Mouse (Mus musculus) embryonic fibroblast, embryonic 13.5 days (primary cell): ENCODE measurements around the gene Pacrg.

Experiments used
- CTCF ChIP-seq: IDR thresholded peaks from 2 replicates; pipeline ENCODE4 v1.5.1; 2011; ENCODE audit warnings: mild to moderate bottlenecking, control low read depth, low read length, moderate library complexity, borderline replicate concordance; ENCODE audit not compliant: insufficient read depth
- POLR2A ChIP-seq: IDR thresholded peaks from 2 replicates; pipeline ENCODE4 v1.6.1; 2011; ENCODE audit warnings: low read depth, mild to moderate bottlenecking, control low read depth, low read length, moderate library complexity

- no peak for TF ChIP-seq POLR2A
- no peak for TF ChIP-seq CTCF
These were observed 465.8 kb downstream of the Pacrg start for GRCm38 (mm10) chr17:10374316-10374715.
